Mouse (Mus musculus) heart, adult 2 months (tissue): ENCODE measurements around the gene Smim14.

ENCODE experiments used
- CTCF ChIP-seq: fragments of 200-600 bp; IDR thresholded peaks from 2 replicates; pipeline ENCODE4 v1.8.1; 2022; ENCODE audit warnings: antibody characterized with exemption, mild to moderate bottlenecking, moderate library complexity
- POLR2A ChIP-seq: fragments of 200-500 bp; IDR thresholded peaks from 2 replicates; pipeline ENCODE4 v1.6.1; 2011; ENCODE audit warnings: mild to moderate bottlenecking, low read depth, low read length, control low read depth; ENCODE audit not compliant: insufficient read depth

- TF ChIP-seq POLR2A: no peak
- peak; percentile 99; the same call in 1 of the 2 replicates for TF ChIP-seq CTCF
Measured at GRCm38 (mm10) chr5:65401251-65401994, 135.6 kb downstream of the Smim14 start.
